Mouse (Mus musculus): ENCODE results near the gene Btg1-ps2.
"Not testable (repeated sequence)": the region's sequence is repeated elsewhere in the genome, so short reads cannot be mapped to it uniquely, and the experiment has no call there.

The Btg1-ps2 gene

DNA sequence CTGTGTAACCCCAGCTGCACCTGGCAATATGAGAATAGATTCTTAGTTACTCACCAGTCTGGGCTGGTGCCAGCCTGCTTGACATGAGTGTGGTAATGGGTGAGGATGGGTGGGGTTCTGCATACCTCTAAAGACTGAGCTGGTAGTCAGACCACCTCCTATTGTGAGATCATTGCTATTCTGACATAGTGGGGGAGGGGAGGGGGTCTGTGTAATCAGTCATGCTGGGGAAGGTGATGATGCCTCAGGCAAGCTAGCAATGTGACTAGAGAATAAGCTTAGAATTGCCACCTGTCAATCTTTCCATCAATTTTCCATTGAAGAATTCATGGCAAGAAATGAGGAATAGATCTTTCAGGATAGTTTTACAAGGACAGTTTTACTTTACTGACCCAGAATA is at the start of gene Btg1-ps2:
Btg1-ps2 (minus strand) TSS at position 101 of the 400 bp plus-strand sequence.
- not testable (repeated sequence) for DNase-seq (ENCODE audit: low read depth, low spot score)

DNA sequence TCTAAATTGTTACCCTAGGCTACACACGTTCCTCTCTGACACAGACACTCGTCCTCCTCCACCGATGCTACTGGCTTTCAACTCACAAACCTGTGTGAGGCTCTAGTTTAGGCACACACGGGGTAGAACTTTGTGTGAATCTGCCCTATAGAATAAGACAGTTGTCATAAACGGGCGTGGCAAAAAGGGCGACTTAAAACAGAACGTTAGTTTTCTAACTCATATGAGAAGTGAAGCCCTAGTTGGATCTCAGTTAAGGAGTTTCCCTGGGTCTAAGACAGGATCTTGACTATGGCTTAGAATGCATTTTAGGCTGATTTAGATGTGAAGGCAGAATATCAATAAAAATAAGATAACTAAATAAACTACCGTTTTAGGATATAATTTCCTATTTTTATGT is 42.1 kb upstream of the Btg1-ps2 start, which contains the start of gene Rhox11:
Rhox11 (minus strand) TSS at position 101 of the 400 bp plus-strand sequence.
- DNase-seq (ENCODE audit: low read depth, low spot score) = no peak

DNA sequence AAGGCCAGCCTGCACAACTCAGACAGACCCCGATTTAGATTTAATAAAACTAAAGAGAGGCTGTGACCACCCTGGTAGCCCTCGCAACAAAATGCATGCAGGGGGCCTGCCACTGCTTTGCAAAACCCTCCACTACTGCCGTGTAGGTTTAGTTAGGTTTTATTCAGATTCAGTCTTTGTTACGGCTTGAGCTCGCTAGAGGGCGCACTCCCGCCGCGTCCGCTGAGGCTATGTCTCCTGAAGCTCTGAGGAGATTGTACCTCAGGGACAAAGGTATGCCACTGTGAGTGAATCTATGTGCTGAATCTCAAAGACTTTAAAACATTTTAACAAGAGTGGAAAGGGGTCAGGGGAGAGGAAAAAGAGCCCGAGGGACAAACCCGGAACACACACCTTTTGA is 41.3 kb upstream of the Btg1-ps2 start:
- no peak for DNase-seq (ENCODE audit: low read depth, low spot score)

DNA sequence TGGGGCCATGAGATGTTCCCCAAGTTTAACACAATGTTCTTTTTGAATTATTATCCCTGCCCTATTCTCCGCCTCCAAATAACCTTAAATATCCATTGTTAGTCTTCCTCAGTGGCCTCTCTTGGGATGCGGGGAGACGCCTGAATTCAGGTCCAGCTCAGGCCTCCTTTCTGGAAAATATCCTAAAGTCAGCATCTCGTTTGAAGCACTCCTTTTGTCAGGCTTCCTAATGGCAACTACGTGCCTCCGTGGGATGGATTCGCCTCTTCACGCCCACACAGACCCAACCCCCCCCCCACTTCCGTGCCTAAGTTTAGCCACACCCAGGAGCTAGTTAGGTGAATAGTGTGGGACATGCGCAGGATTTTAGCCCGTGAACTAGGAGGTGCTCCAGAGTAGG is 23.3 kb upstream of the Btg1-ps2 start, which contains the start of gene Rhox10:
Rhox10 (plus strand) TSS at position 301 of the 400 bp plus-strand sequence.
- DNase-seq (ENCODE audit: low read depth, low spot score) = no peak

DNA sequence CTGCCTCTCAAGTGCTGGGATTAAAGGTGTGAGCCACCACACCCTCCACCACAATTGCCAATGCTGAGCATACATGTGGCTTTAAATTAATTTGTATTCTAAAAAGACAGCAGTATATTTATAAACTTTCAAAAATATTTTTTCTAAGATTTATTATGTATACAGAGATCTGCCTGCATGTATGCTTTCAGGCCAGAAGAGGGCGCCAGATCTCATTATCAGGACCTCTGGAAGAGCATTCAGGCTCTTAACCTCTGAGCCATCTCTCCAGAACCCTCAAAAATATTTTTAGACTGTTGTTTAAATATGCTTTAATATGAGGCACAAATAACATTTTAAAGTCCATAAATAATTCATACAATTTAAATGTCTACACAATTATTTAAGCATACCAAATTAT is 18.6 kb upstream of the Btg1-ps2 start:
- DNase-seq (ENCODE audit: low read depth, low spot score) = no peak

DNA sequence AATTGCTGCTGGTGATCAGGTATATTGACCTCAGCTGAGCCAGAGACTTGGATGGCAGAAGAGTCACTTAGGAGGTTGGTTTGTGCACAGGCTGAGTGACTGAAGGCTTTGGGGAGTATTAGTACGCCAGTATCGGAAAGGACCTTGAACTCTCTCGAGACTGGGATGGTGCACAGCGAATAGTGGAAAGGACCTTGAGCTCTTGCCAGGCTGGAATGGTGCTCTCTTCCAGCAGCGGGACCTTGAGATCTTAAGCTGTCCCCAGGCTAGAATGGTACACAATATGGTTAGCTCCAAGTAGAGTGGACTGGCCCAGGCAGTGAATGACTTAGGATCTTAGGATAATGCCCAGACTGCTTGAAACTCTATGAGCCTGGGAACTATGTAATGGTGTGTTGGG is 3.2 kb downstream of the Btg1-ps2 start:
- DNase-seq (ENCODE audit: low read depth, low spot score) = no peak

DNA sequence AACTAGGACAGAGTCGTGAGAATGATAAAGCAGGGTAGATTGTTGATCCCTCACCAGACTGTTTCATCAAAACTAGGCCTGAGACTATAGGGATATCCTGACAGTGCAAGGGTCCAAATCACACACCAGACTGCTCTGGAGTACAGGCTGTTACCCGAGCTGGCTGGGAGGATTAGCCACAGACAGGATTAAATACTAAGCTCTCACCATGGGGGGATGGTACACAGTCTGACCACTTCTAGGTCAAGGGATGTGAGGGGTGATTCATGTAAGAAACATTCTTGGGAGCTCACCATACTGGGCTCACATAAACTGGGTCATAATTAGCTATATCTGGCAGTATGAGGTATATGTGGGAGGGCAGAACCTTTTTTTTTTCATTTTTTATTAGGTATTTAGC is 9.1 kb downstream of the Btg1-ps2 start:
- no peak for DNase-seq (ENCODE audit: low read depth, low spot score)

DNA sequence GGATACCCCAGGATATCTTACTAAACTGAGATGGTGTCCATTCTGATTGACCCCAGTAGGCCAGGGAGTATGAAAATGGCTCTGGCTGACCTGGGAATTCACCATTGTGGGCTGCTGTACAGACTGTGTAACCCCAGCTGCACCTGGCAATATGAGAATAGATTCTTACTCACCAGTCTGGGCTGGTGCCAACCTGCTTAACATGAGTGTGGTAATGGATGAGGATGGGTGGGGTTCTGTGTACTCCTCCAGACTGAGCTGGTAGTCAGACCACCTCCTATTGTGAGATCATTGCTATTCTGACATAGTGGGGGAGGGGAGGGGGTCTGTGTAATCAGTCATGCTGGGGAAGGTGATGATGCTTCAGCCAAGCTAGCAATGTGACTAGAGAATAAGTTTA is 24.3 kb downstream of the Btg1-ps2 start, which contains the start of gene Btg1-ps1:
Btg1-ps1 (minus strand) TSS at position 219 of the 400 bp plus-strand sequence.
- not testable (repeated sequence) for DNase-seq (ENCODE audit: low read depth, low spot score)

DNA sequence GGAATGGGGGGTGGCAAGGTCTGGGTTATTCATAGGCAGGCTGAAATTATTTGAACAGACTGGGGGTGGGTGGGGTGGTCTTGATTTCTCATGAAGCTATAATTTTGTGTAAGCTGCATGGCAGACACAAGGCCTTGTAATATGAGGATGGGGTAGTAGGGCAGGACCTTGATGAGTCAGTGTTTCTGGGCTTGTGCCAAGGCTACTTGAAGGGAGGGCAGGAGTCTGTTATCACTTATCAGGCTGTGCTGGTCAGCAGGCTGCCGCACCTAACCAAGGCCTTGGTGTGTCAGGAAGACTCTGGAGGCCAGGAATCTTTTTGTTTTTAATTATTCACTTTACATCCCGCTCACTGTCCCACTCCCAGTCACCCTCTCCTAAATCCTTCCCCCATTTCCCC is 34.2 kb downstream of the Btg1-ps2 start:
- no peak for DNase-seq (ENCODE audit: low read depth, low spot score)
